Mouse (Mus musculus) brain, embryonic 14.5 days (tissue): ENCODE measurements around the gene Tmem170. TPM values are rescaled to one million over a fixed set of nuclear protein-coding genes. Genes with fewer than 3 reads are reported as not detected.
"Not testable (repeated sequence)": the region's sequence is repeated elsewhere in the genome, so short reads cannot be mapped to it uniquely, and the experiment has no call there.

Experiments used
- DNase-seq: peaks from one replicate; pipeline ENCODE4 v3.0.0-alpha.2; 2011; ENCODE audit warnings: low read depth
- CTCF ChIP-seq: fragments of 200-500 bp; IDR thresholded peaks from 2 replicates; pipeline ENCODE4 v1.5.1; 2012; ENCODE audit warnings: inconsistent platforms, mild to moderate bottlenecking, moderate library complexity, borderline replicate concordance; ENCODE audit not compliant: insufficient read depth, insufficient read length; ENCODE audit errors: extremely low read depth
- POLR2A ChIP-seq: fragments of 200-500 bp; IDR thresholded peaks from 2 replicates; pipeline ENCODE4 v1.6.1; 2012; ENCODE audit warnings: mild to moderate bottlenecking, inconsistent platforms, borderline replicate concordance; ENCODE audit not compliant: poor library complexity, insufficient read depth, insufficient read length, severe bottlenecking; ENCODE audit errors: extremely low read depth
- polyA plus RNA-seq: library from polyadenylated mRNA; depleted of rRNA; stranded (reverse); fragments of >200 nt; gene quantifications from 2 replicates; pipeline ENCODE4 v1.2.3, GENCODE M21; 2012

Gene Tmem170
- polyA plus RNA-seq, 1 experiment: 4.1 TPM

DNA sequence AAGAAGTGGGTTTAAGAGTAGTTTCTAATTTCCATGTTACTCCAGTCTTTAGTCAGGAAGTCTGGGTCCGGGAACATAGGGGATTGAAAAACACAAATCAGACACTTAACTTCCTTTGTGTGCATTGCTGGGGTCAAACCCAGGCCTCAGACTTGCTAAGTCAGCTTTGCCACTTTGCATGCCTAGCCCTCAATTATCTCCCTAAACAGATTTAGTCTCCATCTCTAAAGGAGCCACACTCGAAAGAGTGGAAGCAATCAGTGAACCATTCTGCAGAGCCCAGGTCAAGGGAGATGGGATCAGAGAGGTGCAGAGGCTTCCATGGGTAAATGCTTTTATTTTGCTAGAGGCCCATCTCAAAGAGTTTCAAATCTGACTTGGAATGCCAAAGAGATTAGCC lies 7.9 kb downstream of the Tmem170 start:
- DNase-seq: no peak
- TF ChIP-seq CTCF (no peak), POLR2A (no peak)

DNA sequence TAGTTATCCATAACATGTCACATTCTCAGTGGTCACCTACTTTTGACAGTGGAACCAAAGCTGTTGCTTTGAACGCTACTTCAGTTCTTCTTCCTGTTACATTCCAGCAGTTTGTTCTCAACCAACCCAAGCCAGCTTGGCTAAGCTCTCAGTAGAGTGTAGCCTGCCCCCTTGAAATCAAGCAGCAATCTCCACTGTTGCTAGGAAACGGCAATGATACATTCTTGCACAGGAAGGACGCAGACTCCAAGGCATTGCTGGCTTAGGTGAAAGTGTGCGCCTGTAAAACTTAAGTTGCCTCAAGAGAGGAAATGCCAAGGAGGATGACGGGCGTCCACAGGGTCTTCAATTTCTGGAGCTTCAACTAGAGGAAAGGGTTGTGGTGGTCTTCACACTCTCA lies 10.7 kb downstream of the Tmem170 start:
- TF ChIP-seq CTCF (no peak), POLR2A (no peak)
- DNase-seq: no peak

DNA sequence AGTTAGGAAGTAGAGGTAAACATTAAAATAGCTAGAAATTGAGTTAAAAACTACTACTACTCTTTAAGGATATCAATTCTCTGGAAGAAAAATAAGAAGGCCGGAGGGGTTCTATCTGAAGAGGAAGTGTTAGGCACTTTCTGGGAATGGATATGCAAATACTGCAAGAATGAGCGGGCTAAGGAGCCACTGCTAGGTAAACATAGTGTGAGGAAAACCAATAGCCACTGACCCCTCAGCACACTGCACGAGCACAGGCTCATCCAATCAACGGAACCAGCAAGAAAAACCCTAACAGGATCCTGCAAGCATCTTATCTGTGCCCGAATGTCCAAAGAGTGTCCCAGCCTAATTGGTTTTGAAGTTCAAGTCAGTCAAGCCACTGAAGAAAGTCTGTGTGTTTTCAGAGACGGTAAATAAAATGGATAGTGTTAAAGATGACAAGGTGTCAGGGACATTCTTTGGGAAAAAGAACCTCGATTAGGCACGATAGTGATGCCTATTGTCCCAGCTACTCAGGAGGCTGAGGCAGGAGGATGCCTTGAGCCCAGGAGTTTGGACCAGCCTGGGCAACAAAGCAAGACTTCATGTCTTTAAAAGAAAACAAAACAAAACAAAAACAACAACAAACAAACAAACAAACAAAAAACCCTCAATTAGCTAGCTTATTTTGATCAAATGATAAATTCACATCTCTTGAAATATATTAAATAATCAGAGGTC lies 11.3 kb downstream of the Tmem170 start:
- TF ChIP-seq POLR2A (no peak), CTCF (no peak)
- DNase-seq: no peak

DNA sequence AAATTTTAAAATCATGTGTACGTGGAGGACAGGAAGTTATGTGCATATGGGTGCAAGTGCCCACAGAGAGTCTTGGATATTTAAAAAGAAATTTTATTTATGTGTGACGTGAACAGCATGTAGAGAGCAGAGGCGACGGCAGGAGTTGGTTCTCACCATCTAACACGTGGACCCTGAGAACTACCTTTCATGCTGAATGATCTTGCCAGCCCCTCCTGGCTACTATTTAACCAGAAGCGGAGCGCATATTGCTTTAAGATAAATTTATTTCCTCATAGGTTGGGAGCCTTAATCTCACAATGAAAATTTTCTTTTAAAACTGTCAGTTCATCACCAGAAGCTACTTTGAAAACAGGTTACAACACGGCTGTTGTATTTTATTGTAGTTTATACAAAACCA lies 11.9 kb downstream of the Tmem170 start:
- TF ChIP-seq CTCF (no peak), POLR2A (no peak)
- no peak for DNase-seq

DNA sequence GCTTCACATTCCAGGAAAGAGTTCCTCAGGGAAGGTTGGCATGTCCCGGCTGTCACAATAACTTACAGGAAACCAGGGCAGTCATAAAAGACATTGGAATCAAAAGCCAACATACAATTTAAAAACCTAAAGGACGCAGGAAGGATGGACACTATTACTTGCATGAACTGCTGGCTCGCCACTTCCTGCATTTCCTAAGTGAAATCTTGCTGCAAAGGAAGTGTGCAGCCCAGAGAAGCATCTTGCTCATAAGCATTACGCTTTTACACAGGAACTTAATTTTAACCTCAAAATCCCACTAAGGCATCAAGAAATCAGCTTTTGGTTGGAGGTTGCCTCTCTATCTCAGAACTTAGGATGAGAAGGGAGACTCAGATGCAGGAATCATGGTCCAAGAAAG lies 13.3 kb downstream of the Tmem170 start:
- DNase-seq: no peak
- TF ChIP-seq POLR2A: no peak
- TF ChIP-seq CTCF: no peak

DNA sequence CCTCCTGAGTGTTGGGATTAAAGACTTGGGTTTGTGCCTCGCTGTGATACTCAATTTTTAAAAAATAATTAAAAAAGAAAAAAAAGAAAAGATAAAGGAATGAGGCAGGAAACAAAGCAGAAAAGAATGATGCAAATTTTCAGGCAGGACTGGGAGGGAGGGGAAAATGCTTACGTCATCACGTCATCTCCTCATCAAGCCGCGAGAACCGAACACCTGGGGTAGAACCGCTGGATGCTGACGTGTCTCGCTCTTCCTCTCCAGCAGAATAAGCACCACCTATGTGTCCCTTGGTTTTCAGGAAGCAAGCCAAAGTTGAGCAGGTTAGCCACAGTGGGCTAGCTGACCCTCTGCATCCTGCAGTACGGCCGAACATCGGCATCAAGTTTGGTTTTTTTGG lies 20.6 kb downstream of the Tmem170 start:
- DNase-seq: no peak
- no peak for TF ChIP-seq CTCF
- no peak for TF ChIP-seq POLR2A

DNA sequence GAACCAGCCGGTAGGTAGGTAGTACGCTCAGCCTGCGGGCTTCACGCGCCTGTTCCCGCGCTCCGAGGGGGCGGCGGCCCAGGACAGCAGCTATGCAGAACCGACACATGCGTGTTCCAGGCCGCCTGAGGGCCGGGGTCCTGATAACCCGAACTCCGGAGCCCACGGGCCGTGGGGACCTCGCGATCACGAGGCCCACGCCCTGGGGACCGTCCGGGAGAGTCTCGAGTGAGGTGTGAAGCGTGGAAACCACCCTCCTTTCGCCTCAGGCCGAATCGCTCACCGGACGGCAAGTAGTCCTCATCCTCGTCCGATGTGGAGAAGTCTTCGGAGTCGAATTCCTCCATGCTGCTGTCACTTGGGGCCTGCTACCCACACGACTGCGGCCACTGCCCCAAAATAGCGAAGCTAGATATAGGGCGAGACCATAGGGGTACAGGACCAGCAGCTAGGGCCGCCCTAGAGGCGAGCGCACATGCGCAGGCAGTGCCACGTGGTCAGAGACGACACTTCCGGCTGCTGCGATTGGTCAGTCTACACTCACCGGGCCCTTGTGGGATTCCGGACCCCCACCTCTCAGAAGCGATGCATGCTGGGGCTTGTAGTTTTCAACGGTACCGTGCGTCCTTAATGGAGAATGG lies 22.6 kb downstream of the Tmem170 start, which contains the start of gene Cfdp1:
Cfdp1 (minus strand) TSS at position 431 of the 641 bp plus-strand sequence.
- peak; percentile 99 for DNase-seq
- TF ChIP-seq POLR2A (peak; percentile 70; the same call in 1 of the 2 replicates), CTCF (peak; percentile 29; the same call in 1 of the 2 replicates)

DNA sequence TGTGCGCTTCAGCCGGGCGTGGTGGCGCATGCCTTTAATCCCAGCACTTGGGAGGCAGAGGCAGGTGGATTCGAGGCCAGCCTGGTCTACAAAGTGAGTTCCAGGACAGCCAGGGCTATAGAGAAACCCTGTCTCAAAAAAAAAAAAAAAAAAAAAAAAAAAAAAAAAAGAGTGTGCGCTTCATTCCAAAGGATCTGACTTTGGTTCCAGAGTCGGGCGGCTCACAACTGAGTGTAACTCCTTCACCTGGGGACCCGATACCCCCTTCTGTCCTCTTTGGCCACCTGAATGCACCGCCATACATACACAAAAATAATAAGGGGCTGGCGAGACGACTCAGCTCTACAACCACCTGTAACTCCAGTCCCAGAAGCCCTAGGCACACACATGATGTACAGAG lies 23.3 kb downstream of the Tmem170 start:
- DNase-seq: not testable (repeated sequence)

DNA sequence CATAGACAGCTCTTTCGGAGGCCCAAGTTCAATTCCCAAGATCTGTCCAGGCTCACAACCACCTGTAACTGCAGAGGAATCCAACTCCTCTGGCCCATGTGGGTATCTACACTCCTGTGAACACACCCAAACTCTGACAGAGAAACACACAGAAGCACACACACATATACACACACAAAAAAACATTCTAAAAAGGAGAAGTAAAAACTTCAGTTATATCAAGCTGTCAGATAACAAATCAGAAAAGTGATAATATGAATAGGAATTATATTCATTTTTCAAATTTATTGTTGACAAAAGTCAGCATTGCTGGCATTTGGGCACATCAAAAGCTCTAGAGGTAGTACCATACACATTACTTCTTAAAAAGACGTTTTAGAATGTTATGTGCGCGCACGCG lies 29.8 kb downstream of the Tmem170 start:
- TF ChIP-seq POLR2A (no peak), CTCF (no peak)

DNA sequence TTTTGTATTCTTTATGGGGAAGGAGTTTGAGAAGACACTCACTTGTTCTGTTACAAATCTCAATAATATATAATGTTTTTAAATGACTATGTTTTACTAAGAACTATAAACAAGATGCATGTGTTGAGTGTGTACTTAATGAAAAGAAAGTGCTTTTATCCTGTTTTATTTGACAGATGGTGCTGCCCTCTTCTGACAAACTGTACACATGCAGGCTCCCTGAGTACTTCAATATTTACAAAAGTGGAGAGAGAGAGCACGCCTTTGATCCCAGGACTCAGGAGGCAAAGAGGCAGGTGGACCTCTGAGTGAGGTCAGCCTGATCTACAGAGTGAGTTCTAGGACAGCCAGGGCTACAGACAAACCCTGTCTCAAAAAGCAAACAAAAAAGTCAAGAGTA lies 41.0 kb downstream of the Tmem170 start:
- DNase-seq: peak; percentile 66
- TF ChIP-seq CTCF (peak; percentile 41; the same call in 1 of the 2 replicates), POLR2A (no peak)

More for the DNA sequence above, 29.8 kb downstream of the Tmem170 start:
- DNase-seq: no peak

DNA sequence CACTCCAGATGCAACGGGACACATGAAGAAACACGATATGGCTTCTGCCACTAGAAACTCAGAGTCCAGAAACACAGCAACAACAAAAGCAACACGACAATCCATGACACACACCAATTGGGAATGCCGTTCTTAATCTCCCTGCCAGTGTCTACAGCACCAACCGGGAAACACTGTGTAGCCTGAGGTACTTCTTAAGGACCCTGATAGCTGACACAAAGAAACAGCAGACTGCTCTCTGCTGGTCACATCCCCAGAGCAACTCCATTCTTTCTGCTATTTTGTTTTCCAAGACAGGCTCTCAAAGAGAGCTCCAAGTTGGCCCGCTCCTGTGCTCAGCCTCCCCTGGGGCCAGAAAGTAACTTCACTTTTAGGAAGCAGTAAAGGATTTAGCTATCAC lies 42.5 kb downstream of the Tmem170 start:
- no peak for DNase-seq

DNA sequence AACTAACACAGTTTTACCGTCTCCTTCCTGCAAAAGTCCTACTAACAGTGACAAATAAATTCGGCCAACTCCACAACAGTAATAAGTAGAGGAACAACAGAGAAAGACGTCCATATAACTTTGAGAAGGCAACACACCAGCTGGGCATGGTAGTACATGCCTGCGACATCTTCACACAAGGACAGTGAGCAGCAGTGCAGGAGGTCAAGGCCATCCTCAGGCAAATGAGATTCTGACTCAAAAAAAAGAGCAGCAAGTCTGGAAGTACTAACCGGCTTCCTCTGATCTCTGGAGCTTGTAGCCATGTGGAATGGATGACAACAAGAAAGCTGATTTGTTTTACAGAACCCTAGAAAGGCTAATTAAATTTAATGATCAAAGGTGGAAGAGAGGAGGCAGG lies 43.6 kb downstream of the Tmem170 start:
- DNase-seq: no peak
- TF ChIP-seq POLR2A (no peak), CTCF (no peak)

More for the DNA sequence above, 42.5 kb downstream of the Tmem170 start:
- TF ChIP-seq CTCF: no peak
- TF ChIP-seq POLR2A: no peak

DNA sequence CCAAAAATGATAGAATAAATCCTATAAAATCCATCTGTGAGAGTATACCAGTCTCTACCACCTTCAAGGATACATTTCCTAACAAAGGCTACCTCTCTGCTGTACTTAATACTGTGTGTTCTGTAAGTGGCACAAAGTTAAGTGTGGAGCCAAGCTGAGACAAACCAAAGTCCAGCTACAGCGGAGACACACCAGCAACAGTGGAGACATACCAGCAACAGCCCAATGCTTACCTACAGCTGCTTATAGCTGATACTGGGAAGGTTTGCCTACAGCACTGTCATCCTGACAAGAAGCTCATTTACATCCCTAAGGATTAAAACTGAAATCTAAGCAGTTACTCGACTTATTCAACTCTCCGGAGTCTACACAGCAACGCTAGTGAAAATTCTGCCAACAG lies 44.6 kb downstream of the Tmem170 start:
- DNase-seq: peak; percentile 29
- TF ChIP-seq POLR2A (no peak), CTCF (no peak)

DNA sequence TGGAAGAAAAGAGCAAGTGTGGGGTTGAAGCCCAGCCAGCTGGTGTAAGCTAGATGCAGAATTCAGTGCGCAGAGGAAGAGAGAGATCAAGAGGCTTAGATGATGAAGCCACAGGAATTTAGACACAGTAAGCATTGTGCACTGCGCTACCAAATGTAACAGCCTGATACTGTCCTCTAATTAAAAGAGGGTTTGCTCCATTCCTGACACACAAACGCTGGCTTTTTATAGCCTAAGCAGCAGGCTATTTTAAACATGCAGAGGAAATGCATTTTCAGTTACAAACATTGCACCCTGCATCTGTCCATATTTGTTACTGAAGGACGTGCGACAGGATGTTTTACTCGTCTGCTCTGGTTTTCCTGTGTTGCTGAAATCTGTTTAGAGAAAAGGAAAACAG lies 48.0 kb downstream of the Tmem170 start:
- no peak for TF ChIP-seq CTCF
- TF ChIP-seq POLR2A: no peak
- DNase-seq: peak; percentile 11

DNA sequence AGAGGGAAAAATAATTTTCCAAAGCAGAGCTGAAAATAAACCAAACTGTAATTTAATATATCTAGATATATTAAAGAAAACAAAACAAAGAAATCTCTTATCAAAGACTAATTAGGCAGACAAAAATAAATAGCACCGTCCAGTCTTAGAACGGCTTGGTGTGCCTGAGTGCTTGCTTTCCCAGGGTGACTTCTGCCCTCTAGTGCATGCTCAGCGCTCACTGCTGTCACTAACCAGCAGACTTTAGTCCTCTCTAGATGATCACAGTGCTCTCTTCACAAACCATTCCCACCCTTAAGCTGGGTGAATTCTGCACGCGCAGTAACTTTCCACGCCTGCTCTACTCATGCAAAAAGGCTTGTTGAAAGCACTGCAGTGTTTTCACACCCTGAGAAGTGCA lies 51.3 kb downstream of the Tmem170 start:
- peak; percentile 51; the same call in 1 of the 2 replicates for TF ChIP-seq CTCF
- no peak for TF ChIP-seq POLR2A
- peak; percentile 59 for DNase-seq

DNA sequence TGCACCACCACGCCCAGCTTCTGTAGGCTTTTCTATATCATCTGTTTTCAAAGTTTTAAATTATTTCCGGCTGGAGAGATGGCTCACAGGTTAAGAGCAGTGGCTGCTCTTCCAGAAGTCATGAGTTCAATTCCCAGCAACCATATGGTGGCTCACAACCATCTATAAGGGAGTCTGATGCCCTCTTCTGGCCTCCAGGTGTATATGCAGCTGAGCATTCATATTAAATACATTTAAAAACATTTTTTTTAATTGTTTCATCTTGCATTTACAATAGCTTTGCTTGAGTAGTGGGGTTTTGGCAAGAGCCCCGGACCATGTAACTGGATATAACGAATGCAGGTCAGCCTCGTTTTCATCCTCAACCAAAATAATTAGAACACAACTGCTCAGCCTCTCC lies 52.2 kb downstream of the Tmem170 start:
- TF ChIP-seq POLR2A: no peak
- peak; percentile 22; the same call in 1 of the 2 replicates for TF ChIP-seq CTCF

More for the DNA sequence above, 52.2 kb downstream of the Tmem170 start:
- no peak for DNase-seq
